Mouse (Mus musculus) adrenal gland, adult 18-20 months (tissue): ENCODE data around the gene Gm10842. TPM values are rescaled to one million over a fixed set of nuclear protein-coding genes. Genes with fewer than 3 reads are reported as not detected.

ENCODE experiments used
- total RNA-seq, 2 experiments: library from RNA; stranded (reverse); gene quantifications; 1 replicate in 1 of 2; 2 replicates in 1 of 2; pipeline ENCODE4 v1.2.3; 2021

Gm10842 gene
- total RNA-seq, 2 experiments from 2014 or later, result not detected

Other genes starting within 250 kb of the Gm10842 start
- gene Efcab3, start 83.3 kb upstream of the Gm10842 start, total RNA-seq, result not detected
- 10 to 100 TPM; 23.0 to 23.9 TPM for gene Mettl2, start 20.5 kb upstream of the Gm10842 start, total RNA-seq
- 10 to 100 TPM; 47.8 to 51.5 TPM for gene Tlk2, start 31.9 kb downstream of the Gm10842 start, total RNA-seq
- 10 to 100 TPM; 15.2 to 18.3 TPM for gene Mrc2, start 145.8 kb downstream of the Gm10842 start, total RNA-seq